Mouse (Mus musculus) olfactory bulb, adult 2 months (tissue): ENCODE measurements around the gene Rpl6.

Experiments used
- CTCF ChIP-seq: fragments of 200-500 bp; IDR thresholded peaks from 2 replicates; pipeline ENCODE4 v1.5.1; 2012; ENCODE audit warnings: low read depth, mild to moderate bottlenecking, low read length, moderate library complexity; ENCODE audit not compliant: insufficient read depth
- POLR2A ChIP-seq: fragments of 200-500 bp; IDR thresholded peaks from 2 replicates; pipeline ENCODE4 v1.6.1; 2012; ENCODE audit warnings: mild to moderate bottlenecking, low read depth, low read length, moderate library complexity; ENCODE audit not compliant: insufficient read depth

- TF ChIP-seq CTCF (no peak), POLR2A (no peak)
Measured at GRCm38 (mm10) chr5:121254977-121255376, 50.7 kb downstream of the Rpl6 start.
